Mouse (Mus musculus) lung, embryonic 15.5 days (tissue): ENCODE measurements at regions not wholly inside any gene's neighbourhood (a gene's known extent, or its start where the extent isn't known, plus 50 kb on each side); places are given as distances from the start of the nearest gene placed in this dataset.
A peak's percentile ranks its signal among the peaks of the same experiment; 100 is the strongest.

Experiments
- ATAC-seq: fragments of 200-750 bp; cut with Nextera tagmentation; 2 replicates; pipeline ENCODE4 v1.8.0; 2017; ENCODE audit warnings: moderate number of reproducible peaks, borderline replicate concordance; ENCODE audit not compliant: low FRiP score, low TSS enrichment; ENCODE audit errors: extremely low read depth
- H3K27ac ChIP-seq: fragments of 300-500 bp; sonication (generic); 2 replicates; pipeline ENCODE4 v1.5.1; 2015; ENCODE audit warnings: moderate library complexity, mild to moderate bottlenecking, inconsistent platforms
- H3K27me3 ChIP-seq: fragments of 300-500 bp; sonication (generic); 2 replicates; pipeline ENCODE4 v1.6.1; 2015; ENCODE audit warnings: inconsistent platforms
- H3K36me3 ChIP-seq: fragments of 300-500 bp; sonication (generic); 2 replicates; pipeline ENCODE4 v1.6.1; 2015; ENCODE audit warnings: inconsistent platforms
- H3K4me1 ChIP-seq: fragments of 300-500 bp; sonication (generic); 2 replicates; pipeline ENCODE4 v1.6.1; 2015; ENCODE audit warnings: inconsistent platforms
- H3K4me2 ChIP-seq: fragments of 300-500 bp; sonication (generic); 2 replicates; pipeline ENCODE4 v1.6.1; 2015; ENCODE audit warnings: inconsistent platforms, mild to moderate bottlenecking, moderate library complexity
- H3K4me3 ChIP-seq: fragments of 300-500 bp; sonication (generic); 2 replicates; pipeline ENCODE4 v1.5.1; 2015; ENCODE audit warnings: mild to moderate bottlenecking, inconsistent platforms
- H3K9ac ChIP-seq: fragments of 300-500 bp; sonication (generic); 2 replicates; pipeline ENCODE4 v1.6.1; 2015; ENCODE audit warnings: inconsistent platforms
- H3K9me3 ChIP-seq: fragments of 300-500 bp; sonication (generic); 2 replicates; pipeline ENCODE4 v1.6.1; 2016; ENCODE audit warnings: inconsistent platforms
- WGBS: fragments of 180-500 bp; shearing (Covaris S2); methylation state at CpG from one replicate; pipeline ENCODE4 v1.1.7; 2015; 5-methylcytosine and 5-hydroxymethylcytosine counted together

- no peak overlapping the region for H3K4me3 ChIP-seq
- no peaks in the 10 kb centered on the region for H3K27me3 ChIP-seq
- H3K9me3 ChIP-seq, result no peaks in the 10 kb centered on the region
- peak; percentile 75 for ATAC-seq
- peak overlapping the region; percentile 51 for H3K4me2 ChIP-seq
- no peaks in the 10 kb centered on the region for H3K36me3 ChIP-seq
- H3K4me1 ChIP-seq, result peaks cover 55% of the 10 kb centered on the region
- WGBS, result 9% methylated on average over 10 of the region's 10 CpGs
- H3K9ac ChIP-seq, result peak overlapping the region; percentile 14; the same call in 1 of the 2 replicates
- peak overlapping the region; percentile 99 for H3K27ac ChIP-seq
These were observed 137.6 kb downstream of the Ly86 start for GRCm38 (mm10) chr13:37482589-37482988.

DNA sequence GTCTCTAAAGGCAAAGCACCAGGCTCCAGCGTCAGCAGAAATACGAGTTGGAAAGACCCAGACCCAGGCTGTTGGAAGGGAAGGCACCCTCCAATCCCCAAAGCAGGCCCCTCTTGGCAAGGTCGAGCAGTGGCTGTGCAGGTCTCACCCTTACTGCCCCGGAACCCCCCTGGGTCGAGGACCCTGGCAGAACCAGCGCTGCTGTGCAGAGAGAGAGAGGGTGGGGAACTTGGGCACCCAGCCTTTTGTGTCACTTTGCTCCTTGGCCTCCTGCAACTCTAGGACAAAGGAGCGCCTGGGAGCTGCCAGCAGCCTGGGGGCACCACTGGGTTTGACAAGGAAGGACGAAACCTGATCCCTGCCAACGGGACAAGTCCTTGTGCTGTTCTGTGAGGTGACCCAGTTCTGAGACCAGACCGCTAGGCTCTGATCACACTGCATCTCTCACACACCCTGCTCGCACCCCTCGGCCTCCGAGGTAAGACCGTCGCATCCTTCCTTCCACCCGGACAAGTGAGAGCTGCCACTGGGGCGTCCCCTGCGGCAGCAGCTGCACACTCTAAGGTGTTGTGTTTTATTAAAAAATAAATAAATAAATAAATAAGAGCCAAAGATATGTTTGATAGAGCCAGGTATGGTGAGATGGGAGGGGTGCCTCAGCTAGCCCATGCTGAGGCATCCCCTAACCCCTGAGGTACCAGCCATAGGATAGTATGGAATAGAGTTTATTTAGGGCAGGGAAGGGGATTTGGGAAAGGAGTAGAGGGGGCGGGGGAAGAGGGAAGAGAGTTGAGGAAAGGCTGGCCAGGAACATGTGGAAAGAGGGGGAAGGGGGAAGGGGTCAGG, 138.2 kb downstream of the Ly86 start:
- peak overlapping the region; percentile 22 for H3K4me3 ChIP-seq
- H3K36me3 ChIP-seq, result no peaks in the 10 kb centered on the region
- peak overlapping the region; percentile 51 for H3K4me2 ChIP-seq
- peaks cover 49% of the 10 kb centered on the region for H3K4me1 ChIP-seq
- peak overlapping the region; percentile 53 for H3K9ac ChIP-seq
- H3K9me3 ChIP-seq, result no peaks in the 10 kb centered on the region
- WGBS, result 18% methylated on average over 19 of the region's 19 CpGs
- ATAC-seq, result peak; percentile 61
- peak overlapping the region; percentile 99 for H3K27ac ChIP-seq
- H3K27me3 ChIP-seq, result no peaks in the 10 kb centered on the region

DNA sequence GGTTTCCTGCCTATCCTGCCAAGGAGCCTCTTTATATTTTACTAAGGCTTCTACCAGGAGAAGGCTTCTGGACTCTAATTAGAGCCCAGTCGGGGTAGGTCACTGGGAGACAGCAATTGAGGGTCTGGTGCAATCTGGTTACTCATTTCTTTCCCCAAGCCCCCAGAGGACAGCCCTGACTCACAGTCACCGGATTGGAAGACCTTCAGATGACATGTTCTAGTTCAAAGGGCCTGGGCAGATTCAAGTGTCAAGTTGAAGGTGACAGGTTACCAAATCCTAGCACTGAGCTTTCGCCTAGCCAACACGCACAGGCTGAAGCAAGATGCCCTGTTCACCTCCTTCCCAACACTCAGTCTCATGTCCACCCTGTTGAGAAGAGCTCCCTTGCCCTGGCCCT, 139.6 kb downstream of the Ly86 start:
- no peak overlapping the region for H3K9ac ChIP-seq
- ATAC-seq, result no peak
- H3K36me3 ChIP-seq, result no peaks in the 10 kb centered on the region
- H3K4me3 ChIP-seq, result no peak overlapping the region
- H3K4me1 ChIP-seq, result peaks cover 40% of the 10 kb centered on the region
- 0 out of 2 replicates have a peak overlapping the region, but pooled peaks have one; percentile 13 for H3K27ac ChIP-seq
- H3K9me3 ChIP-seq, result no peaks in the 10 kb centered on the region
- no peaks in the 10 kb centered on the region for H3K27me3 ChIP-seq
- 79% methylated on average over 4 of the region's 4 CpGs for WGBS
- H3K4me2 ChIP-seq, result no peak overlapping the region

- H3K9me3 ChIP-seq, result no peaks in the 10 kb centered on the region
- no peak overlapping the region for H3K4me3 ChIP-seq
- 56% methylated on average over 11 of the region's 11 CpGs for WGBS
- H3K4me1 ChIP-seq, result peaks cover 29% of the 10 kb centered on the region
- H3K36me3 ChIP-seq, result no peaks in the 10 kb centered on the region
- peak overlapping the region; percentile 84 for H3K27ac ChIP-seq
- peak; percentile 71; the same call in 1 of the 2 replicates for ATAC-seq
- no peaks in the 10 kb centered on the region for H3K27me3 ChIP-seq
- no peak overlapping the region for H3K9ac ChIP-seq
- H3K4me2 ChIP-seq, result no peak overlapping the region
These were observed 147.3 kb downstream of the Ly86 start for GRCm38 (mm10) chr13:37492115-37493001.

- no peak for ATAC-seq
- Histone ChIP-seq H3K9me3 (no peaks in the 10 kb centered on the region), H3K4me1 (peaks cover 29% of the 10 kb centered on the region), H3K4me2 (no peak overlapping the region), H3K9ac (no peak overlapping the region), H3K36me3 (no peaks in the 10 kb centered on the region), H3K27me3 (no peaks in the 10 kb centered on the region), H3K27ac (peak overlapping the region; percentile 84), H3K4me3 (no peak overlapping the region)
- 88% methylated on average over 1 of the region's 1 CpGs for WGBS
These were observed 148.3 kb downstream of the Ly86 start for GRCm38 (mm10) chr13:37493331-37493730.

DNA sequence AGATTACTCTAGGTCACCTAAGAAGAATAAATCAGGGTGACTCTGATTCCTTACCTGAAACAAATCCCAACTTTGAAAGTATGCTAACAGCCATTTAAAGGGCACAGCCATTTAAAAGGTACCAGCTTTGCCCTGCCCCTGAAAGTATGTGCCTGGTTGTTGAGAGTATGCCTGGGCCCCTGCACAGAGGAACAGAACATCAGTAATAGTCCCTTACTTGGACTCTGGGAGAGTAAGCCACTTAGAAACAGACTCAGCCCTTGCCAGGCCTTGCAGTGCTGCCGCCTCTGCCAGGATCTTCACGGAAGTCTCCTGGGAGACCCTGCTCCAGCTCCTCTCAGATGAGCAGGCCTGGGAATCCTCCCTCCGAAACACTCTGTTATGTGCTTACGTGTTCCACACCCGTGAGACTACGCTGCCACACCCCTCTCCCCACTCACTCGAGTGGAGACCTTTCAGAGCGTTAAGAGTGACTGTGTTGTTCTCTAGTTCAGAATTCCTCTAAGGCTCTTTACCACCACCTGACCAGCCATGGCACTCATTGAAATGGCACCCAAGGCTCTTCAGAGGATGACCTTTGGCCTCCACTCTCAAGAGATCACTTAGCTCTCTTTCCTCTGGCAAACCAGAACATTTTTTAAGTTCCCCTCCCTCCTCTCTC, 150.4 kb downstream of the Ly86 start:
- H3K9ac ChIP-seq, result no peak overlapping the region
- no peaks in the 10 kb centered on the region for H3K36me3 ChIP-seq
- no peaks in the 10 kb centered on the region for H3K27me3 ChIP-seq
- ATAC-seq, result peak; percentile 68
- H3K4me3 ChIP-seq, result no peak overlapping the region
- WGBS, result 66% methylated on average over 8 of the region's 8 CpGs
- peak overlapping the region; percentile 83 for H3K27ac ChIP-seq
- peaks cover 29% of the 10 kb centered on the region for H3K4me1 ChIP-seq
- H3K4me2 ChIP-seq, result no peak overlapping the region
- H3K9me3 ChIP-seq, result no peaks in the 10 kb centered on the region

DNA sequence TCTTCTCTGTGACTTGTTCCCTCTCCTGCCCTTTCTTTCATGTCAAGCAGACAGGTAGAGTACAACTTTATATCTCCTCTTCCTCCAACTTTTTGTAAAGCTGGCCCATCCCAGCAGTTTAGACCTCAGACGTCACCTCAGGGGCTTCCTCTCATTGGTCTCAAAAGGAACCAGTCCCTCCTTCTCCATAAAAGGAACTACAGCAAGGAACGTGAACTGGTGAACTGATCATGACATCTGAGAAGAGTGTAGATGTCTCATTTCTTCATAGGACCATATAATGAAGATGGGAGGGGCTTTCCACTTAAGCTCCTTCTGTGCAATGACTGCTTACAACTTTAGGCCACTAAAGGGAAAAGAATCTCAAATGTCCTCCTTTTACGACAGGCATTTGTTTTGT, 153.0 kb downstream of the Ly86 start:
- WGBS, result 66% methylated on average over 3 of the region's 3 CpGs
- no peaks in the 10 kb centered on the region for H3K36me3 ChIP-seq
- no peaks in the 10 kb centered on the region for H3K27me3 ChIP-seq
- H3K9me3 ChIP-seq, result no peaks in the 10 kb centered on the region
- peaks cover 13% of the 10 kb centered on the region; the same call in 1 of the 2 replicates for H3K4me1 ChIP-seq
- no peak overlapping the region for H3K4me3 ChIP-seq
- no peak overlapping the region for H3K9ac ChIP-seq
- H3K27ac ChIP-seq, result no peak overlapping the region
- no peak overlapping the region for H3K4me2 ChIP-seq
- ATAC-seq, result no peak

DNA sequence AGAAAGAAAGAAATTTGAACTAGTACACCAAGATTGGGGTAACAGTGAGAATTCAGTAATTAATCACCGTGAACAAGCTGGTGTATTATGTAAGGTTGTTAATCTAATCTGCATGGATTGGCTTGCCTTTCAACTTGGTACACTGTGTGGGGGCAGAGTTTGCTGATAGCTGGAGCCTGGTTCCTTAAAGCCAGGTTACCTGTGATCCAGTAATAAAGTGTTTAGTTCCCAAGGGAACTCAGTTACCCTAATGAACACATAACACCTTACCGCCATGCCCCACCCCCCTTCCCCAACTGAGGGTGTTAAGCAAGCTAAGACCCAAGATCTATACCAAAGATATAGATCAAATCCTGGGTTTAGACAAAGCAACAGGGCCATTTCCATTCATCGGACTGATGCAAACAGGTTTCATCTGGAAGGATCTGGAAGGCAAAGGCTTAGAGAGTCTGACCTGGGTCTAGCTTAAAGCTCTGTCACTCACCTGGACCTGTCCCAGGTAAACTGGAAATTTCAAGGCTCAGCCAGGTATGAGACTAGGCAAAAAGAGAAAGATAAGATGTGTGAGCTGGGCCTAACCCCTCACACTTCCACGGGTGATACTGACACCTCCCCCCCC, 155.8 kb downstream of the Ly86 start:
- peaks cover 3% of the 10 kb centered on the region for H3K4me1 ChIP-seq
- H3K27ac ChIP-seq, result no peak overlapping the region
- H3K9me3 ChIP-seq, result no peaks in the 10 kb centered on the region
- H3K4me3 ChIP-seq, result no peak overlapping the region
- H3K9ac ChIP-seq, result no peak overlapping the region
- H3K36me3 ChIP-seq, result no peaks in the 10 kb centered on the region
- no peaks in the 10 kb centered on the region for H3K27me3 ChIP-seq
- H3K4me2 ChIP-seq, result no peak overlapping the region
- WGBS, result 60% methylated on average over 4 of the region's 4 CpGs
- no peak for ATAC-seq

GRCm38 (mm10) chr13:37503449-37503848, 158.4 kb downstream of the Ly86 start:
- ATAC-seq, result no peak

DNA sequence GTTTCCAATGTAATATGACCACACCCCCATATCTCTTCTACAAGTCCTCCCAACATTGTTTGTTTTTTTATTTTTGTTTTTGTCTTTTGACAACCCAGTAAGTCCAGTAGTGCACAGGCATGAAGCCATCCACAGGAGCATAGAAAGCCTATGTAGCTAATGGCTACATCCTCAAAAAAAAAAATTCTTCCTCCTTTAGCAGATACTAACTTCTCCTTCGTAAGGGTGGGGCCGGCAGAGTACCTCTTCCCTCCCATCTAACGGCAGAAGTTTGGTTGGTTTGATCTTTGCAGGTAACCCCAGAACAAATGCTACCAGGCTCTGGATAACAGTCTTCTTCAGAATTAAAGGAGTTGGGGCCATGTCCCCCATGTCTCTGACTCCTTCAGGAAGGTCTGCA, 158.9 kb downstream of the Ly86 start:
- no peak overlapping the region for H3K27ac ChIP-seq
- no peak overlapping the region for H3K9ac ChIP-seq
- WGBS, result 87% methylated on average over 3 of the region's 3 CpGs
- no peaks in the 10 kb centered on the region for H3K36me3 ChIP-seq
- no peaks in the 10 kb centered on the region for H3K9me3 ChIP-seq
- no peak for ATAC-seq
- no peaks in the 10 kb centered on the region for H3K27me3 ChIP-seq
- H3K4me3 ChIP-seq, result no peak overlapping the region
- peaks cover 32% of the 10 kb centered on the region for H3K4me1 ChIP-seq
- H3K4me2 ChIP-seq, result no peak overlapping the region

More at GRCm38 (mm10) chr13:37503449-37503848, 158.4 kb downstream of the Ly86 start:
- Histone ChIP-seq H3K4me3 (no peak overlapping the region), H3K9me3 (no peaks in the 10 kb centered on the region), H3K27me3 (no peaks in the 10 kb centered on the region), H3K4me2 (no peak overlapping the region), H3K27ac (no peak overlapping the region), H3K4me1 (peaks cover 28% of the 10 kb centered on the region), H3K9ac (no peak overlapping the region), H3K36me3 (no peaks in the 10 kb centered on the region)
- WGBS, result 89% methylated on average over 6 of the region's 6 CpGs

DNA sequence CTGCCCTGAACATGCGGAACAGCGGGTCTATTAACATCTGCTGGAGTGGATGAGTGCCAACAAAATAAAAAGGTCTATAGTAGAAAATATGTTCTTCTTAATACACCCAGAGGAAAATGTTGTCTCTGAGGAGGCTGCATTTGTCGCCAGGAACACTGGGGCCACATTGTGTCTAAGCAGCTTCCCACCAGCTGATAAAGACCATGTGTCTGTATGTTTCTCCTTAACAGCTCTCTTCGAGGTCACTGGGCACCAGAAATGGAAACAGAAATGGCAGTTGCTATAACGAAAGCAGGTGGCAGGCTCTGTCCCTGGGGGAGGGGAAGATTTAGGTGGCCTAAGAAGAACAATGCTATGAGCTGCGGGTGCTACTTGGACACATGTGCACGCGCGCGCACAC, 159.4 kb downstream of the Ly86 start:
- H3K4me1 ChIP-seq, result peaks cover 37% of the 10 kb centered on the region
- H3K4me3 ChIP-seq, result no peak overlapping the region
- no peak for ATAC-seq
- 65% methylated on average over 10 of the region's 10 CpGs for WGBS
- H3K36me3 ChIP-seq, result no peaks in the 10 kb centered on the region
- no peak overlapping the region for H3K4me2 ChIP-seq
- H3K9ac ChIP-seq, result no peak overlapping the region
- no peaks in the 10 kb centered on the region for H3K27me3 ChIP-seq
- H3K9me3 ChIP-seq, result no peaks in the 10 kb centered on the region
- no peak overlapping the region for H3K27ac ChIP-seq
